Mouse (Mus musculus) bone marrow macrophage, adult 2 months (primary cell): ENCODE results near the gene Pld3.

Source experiments
- CTCF ChIP-seq: IDR thresholded peaks from 2 replicates; pipeline ENCODE4 v1.5.1; 2012; ENCODE audit warnings: low read depth, mild to moderate bottlenecking, low read length, moderate library complexity
- POLR2A ChIP-seq: IDR thresholded peaks from 2 replicates; pipeline ENCODE4 v1.6.1; 2012; ENCODE audit warnings: mild to moderate bottlenecking, low read depth, low read length, borderline replicate concordance

DNA sequence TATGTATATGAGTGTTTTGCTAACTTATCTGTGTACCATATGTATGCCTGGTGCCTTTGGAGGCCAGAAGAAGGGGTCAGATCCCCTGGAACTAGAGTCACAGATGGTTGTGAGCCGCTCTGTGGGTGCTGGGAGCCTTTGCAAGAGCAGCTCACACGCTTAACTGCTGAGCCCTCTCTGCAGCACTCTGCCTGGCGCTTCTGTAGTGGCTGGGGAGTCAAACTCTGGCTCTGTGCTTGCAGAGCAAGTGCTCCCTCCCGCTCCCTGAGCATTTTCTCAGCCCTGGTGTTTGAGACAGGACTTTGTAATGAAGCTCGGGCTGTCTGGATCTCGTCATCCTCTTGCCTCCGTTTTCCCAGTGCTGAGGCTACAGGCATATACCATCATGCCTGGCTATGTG, 45.0 kb upstream of the Pld3 start:
- no peak for TF ChIP-seq POLR2A
- no peak for TF ChIP-seq CTCF
